Mouse (Mus musculus): ENCODE results near the gene Gm20388.

- TF ChIP-seq POLR2A (IDR thresholded peaks at IDR 0.05; ENCODE audit: extremely low read depth, insufficient read depth, low read length) (no peak), CTCF (IDR thresholded peaks at IDR 0.05; ENCODE audit: extremely low read depth, insufficient read depth, low read length) (no peak)
Measured at GRCm38 (mm10) chr8:122836199-122836598, 2925.6 kb downstream of the Gm20388 start.

Measured in cortical plate, adult 2 months (tissue).